Mouse (Mus musculus) olfactory bulb, adult 2 months (tissue): ENCODE measurements around the gene Npm1.

ENCODE experiments used
- CTCF ChIP-seq: fragments of 200-500 bp; IDR thresholded peaks from 2 replicates; pipeline ENCODE4 v1.5.1; 2012; ENCODE audit warnings: low read depth, mild to moderate bottlenecking, low read length, moderate library complexity; ENCODE audit not compliant: insufficient read depth
- POLR2A ChIP-seq: fragments of 200-500 bp; IDR thresholded peaks from 2 replicates; pipeline ENCODE4 v1.6.1; 2012; ENCODE audit warnings: mild to moderate bottlenecking, low read depth, low read length, moderate library complexity; ENCODE audit not compliant: insufficient read depth

DNA sequence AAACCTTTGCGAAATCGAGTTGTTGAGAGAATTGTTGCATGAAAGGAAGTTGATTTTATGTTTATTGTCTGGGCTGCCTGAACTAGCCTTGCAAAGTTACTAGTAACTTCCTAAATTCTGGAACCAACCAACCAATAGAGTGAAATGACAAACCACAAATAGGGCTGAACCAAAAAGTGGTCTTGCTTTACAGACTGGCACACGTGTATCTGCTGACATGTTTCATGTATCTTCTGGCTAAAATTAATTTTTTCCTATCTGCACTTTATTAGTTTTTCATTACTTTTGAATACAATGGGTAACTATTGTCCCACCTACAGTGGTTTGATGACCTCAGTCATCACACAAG lies 13.9 kb downstream of the Npm1 start:
- TF ChIP-seq POLR2A (no peak), CTCF (no peak)
